Mouse (Mus musculus) olfactory bulb, adult 2 months (tissue): ENCODE data around the gene Myadml2. TPM values are rescaled to one million over a fixed set of nuclear protein-coding genes. Genes with fewer than 3 reads are reported as not detected.

Experiments used
- H3K27ac ChIP-seq: fragments of 200-500 bp; 2 replicates; pipeline ENCODE4 v1.5.1; 2012; ENCODE audit warnings: low read depth, low read length; ENCODE audit not compliant: insufficient read depth
- H3K4me1 ChIP-seq: fragments of 200-500 bp; 2 replicates; pipeline ENCODE4 v1.6.1; 2012; ENCODE audit warnings: low read length; ENCODE audit not compliant: control insufficient read depth, insufficient read depth
- H3K4me3 ChIP-seq: fragments of 200-500 bp; 2 replicates; pipeline ENCODE4 v1.5.1; 2012; ENCODE audit warnings: mild to moderate bottlenecking, low read depth, low read length, moderate library complexity; ENCODE audit not compliant: insufficient read depth
- CTCF ChIP-seq: fragments of 200-500 bp; IDR thresholded peaks from 2 replicates; pipeline ENCODE4 v1.5.1; 2012; ENCODE audit warnings: low read depth, mild to moderate bottlenecking, low read length, moderate library complexity; ENCODE audit not compliant: insufficient read depth
- POLR2A ChIP-seq: fragments of 200-500 bp; IDR thresholded peaks from 2 replicates; pipeline ENCODE4 v1.6.1; 2012; ENCODE audit warnings: mild to moderate bottlenecking, low read depth, low read length, moderate library complexity; ENCODE audit not compliant: insufficient read depth
- WGBS: fragments of 180-500 bp; shearing (Covaris S2); methylation state at CpG from one replicate; pipeline ENCODE4 v1.1.7; 2018; 5-methylcytosine and 5-hydroxymethylcytosine counted together
- polyA plus RNA-seq: library from polyadenylated mRNA; stranded (reverse); fragments of >200 nt; gene quantifications from 2 replicates; pipeline ENCODE4 v1.2.4, GENCODE M21; 2012; ENCODE audit warnings: low replicate concordance; ENCODE audit not compliant: missing spikeins, insufficient read depth, insufficient read length

Myadml2 gene
- polyA plus RNA-seq, 1 experiment: not detected

- H3K27ac ChIP-seq: no peak overlapping the region
- TF ChIP-seq CTCF: no peak
- no peak for TF ChIP-seq POLR2A
- 83% methylated on average over 22 of the region's 22 CpGs for WGBS
- H3K4me1 ChIP-seq: peaks cover 44% of the 10 kb centered on the region
- no peak overlapping the region for H3K4me3 ChIP-seq
These were observed 20.3 kb downstream of the Myadml2 start for GRCm38 (mm10) chr11:120627468-120628300.

GRCm38 (mm10) chr11:120626785-120627467 lies 21.0 kb downstream of the Myadml2 start:
- TF ChIP-seq CTCF (no peak), POLR2A (no peak)
- no peak overlapping the region for H3K27ac ChIP-seq
- H3K4me1 ChIP-seq: peaks cover 42% of the 10 kb centered on the region
- WGBS: 83% methylated on average over 11 of the region's 11 CpGs
- no peak overlapping the region for H3K4me3 ChIP-seq

DNA sequence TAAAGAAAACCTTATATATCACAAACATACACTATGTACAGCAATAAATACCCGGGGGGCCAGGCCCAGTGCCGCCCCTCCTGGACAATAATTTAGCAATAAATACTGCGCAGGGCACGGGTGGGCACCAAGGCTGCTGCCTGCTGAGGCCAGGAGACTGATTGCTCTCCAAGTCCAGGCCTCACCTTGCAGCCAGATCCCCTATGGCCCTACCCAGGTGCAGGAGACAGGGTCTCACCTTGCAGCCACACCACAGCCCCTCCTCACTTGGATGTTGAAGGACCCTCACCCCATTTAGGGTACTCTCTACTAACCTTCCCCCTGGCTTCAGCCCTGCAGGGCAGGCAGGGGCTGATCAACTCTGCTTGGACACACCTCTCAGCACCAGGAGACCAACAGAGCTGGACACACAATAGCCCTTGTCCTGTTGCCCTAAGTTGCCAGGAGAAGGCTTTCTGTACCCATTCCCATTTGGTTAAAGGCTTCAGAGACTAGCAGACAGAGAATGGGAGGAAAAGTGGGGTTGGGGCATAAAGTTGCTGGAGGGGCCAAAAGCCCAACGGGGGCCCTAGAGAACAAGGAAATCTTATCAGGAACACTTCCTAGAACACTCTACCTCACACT lies 22.7 kb downstream of the Myadml2 start, which contains the start of gene Sirt7:
Gene Sirt7 (minus strand): TSS at position 89 of the 624 bp plus-strand sequence.
- 12% methylated on average over 5 of the region's 5 CpGs for WGBS

DNA sequence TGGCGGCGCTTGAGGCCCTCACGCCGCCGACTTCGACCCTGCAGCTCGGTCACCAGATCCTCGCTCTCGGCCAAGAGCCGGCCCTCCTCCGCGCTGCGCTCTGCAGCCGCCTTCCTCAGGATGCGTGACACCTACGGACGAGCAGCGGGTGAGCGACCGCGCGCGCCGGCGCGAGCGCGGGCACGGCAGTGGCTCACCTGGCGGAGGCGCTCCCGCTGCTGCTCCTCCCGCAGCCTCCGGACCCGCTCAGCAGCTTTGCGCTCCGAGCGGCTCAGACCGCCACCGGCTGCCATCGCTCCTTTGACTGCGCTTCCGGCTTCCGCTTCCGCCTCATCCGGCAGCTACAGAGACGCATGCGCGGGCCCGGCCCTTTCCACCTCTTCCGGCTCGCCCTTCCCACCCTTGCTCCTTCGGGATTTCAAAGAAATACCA lies 23.3 kb downstream of the Myadml2 start:
- Histone ChIP-seq H3K4me3 (peak overlapping the region; percentile 90), H3K27ac (no peak overlapping the region)

More for the DNA sequence above, 22.7 kb downstream of the Myadml2 start, which contains the start of gene Sirt7:
- Histone ChIP-seq H3K4me1 (peaks cover 29% of the 10 kb centered on the region), H3K4me3 (peak within 1 kb of the TSS; percentile 90), H3K27ac (0 out of 2 replicates have a peak within 1 kb of the TSS, but pooled peaks have one; percentile 22)
- TF ChIP-seq POLR2A (no peak), CTCF (no peak)

DNA sequence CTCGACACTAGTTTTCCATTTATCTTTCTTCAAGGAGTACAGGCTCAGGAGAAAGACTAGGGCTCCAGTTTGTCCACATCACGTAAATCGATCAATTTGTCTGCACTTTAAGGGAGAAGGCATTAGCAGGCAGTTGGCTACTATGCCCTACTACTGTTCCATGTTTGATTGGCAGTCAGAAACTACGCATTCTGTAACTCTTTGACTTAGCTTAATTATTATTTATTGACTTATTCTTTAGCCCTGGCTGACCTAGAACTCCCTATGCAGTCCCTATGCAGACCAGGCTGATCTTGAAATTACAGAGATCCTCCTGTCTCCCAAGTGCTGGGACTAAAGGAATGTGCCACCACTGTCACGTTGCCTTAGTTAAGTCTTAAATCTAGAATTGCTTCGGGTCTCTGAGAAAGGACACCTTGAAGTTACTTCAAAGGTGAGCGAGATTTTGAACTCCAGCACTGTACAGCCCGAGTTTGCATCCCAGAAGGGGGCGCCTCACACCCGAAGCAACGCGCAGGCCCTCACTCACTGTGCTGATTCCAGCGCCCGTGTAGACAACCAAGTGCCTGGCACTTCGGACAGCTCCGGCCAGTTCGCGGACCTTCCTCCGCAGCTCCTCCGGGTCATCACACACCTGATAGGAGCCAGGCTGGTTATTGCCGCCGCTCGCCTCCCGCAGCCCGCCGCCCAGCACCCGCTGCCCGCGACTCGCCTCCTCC lies 23.8 kb downstream of the Myadml2 start:
- Histone ChIP-seq H3K4me3 (peak overlapping the region; percentile 90), H3K27ac (no peak overlapping the region), H3K4me1 (peaks cover 18% of the 10 kb centered on the region)
- TF ChIP-seq CTCF (peak; percentile 43; the same call in 1 of the 2 replicates), POLR2A (no peak)
- 12% methylated on average over 29 of the region's 30 CpGs for WGBS

More for the DNA sequence above, 23.3 kb downstream of the Myadml2 start:
- H3K4me1 ChIP-seq: peaks cover 23% of the 10 kb centered on the region
- TF ChIP-seq POLR2A (peak; percentile 70), CTCF (no peak)
- under 1% methylated on average over 53 of the region's 53 CpGs for WGBS

GRCm38 (mm10) chr11:120622805-120623204 lies 25.2 kb downstream of the Myadml2 start:
- TF ChIP-seq CTCF: no peak
- no peak for TF ChIP-seq POLR2A
- H3K4me3 ChIP-seq: no peak overlapping the region
- 90% methylated on average over 6 of the region's 6 CpGs for WGBS
- H3K27ac ChIP-seq: no peak overlapping the region
- H3K4me1 ChIP-seq: peaks cover 18% of the 10 kb centered on the region

DNA sequence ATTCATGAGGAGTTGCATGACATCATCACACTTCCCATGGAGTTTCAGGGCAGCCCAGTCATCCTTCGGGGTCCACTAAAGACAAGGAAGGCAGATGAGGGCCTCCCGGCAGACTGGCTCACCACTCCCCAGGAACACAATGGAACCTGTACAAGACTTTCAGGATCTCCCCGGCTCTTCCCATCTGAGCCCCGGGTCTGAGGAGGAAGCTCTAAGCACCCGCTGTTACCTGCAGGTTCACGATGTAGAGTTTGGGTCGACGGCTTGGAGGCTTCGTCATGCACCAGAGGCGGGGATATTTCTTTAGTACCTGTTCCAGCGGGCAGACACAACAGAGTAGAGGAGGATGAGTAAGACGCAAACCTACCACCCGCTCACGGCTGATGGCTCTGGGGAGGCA lies 27.8 kb downstream of the Myadml2 start:
- Histone ChIP-seq H3K4me3 (no peak overlapping the region), H3K4me1 (peaks cover 22% of the 10 kb centered on the region), H3K27ac (no peak overlapping the region)
- 91% methylated on average over 14 of the region's 14 CpGs for WGBS
- TF ChIP-seq CTCF: no peak
- TF ChIP-seq POLR2A: no peak
